Mouse (Mus musculus) embryonic fibroblast, embryonic 13.5 days (primary cell): ENCODE data around the gene 2610028H24Rik.

Experiments used
- CTCF ChIP-seq: IDR thresholded peaks from 2 replicates; pipeline ENCODE4 v1.5.1; 2011; ENCODE audit warnings: mild to moderate bottlenecking, control low read depth, low read length, moderate library complexity, borderline replicate concordance; ENCODE audit not compliant: insufficient read depth
- POLR2A ChIP-seq: IDR thresholded peaks from 2 replicates; pipeline ENCODE4 v1.6.1; 2011; ENCODE audit warnings: low read depth, mild to moderate bottlenecking, control low read depth, low read length, moderate library complexity

DNA sequence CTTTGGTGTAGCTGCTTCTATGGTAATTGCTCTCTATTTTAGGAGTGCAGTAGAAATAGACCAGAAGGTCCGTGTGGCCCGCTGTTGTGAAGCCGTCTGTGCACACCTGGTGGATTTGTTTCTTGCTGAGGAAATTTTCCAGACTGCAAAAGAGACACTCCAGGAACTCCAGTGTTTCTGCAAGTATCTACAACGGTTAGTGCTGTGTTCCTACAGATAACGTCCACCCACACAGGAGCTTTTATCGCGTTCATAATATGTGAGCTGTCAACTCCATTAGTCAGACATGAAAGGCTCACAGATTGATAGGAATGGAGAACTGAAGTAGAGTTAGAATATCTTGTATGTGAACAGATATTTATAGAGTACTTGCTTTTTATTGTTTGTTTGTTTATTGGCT is 47.5 kb downstream of the 2610028H24Rik start:
- TF ChIP-seq POLR2A (no peak), CTCF (no peak)
